Mouse (Mus musculus): ENCODE results near the gene Pigt.

- TF ChIP-seq GATA1 (IDR thresholded peaks at IDR 0.05; ENCODE audit: borderline replicate concordance, low read length) (no peak), FLI1 (IDR thresholded peaks at IDR 0.05; ENCODE audit: low read length) (no peak)
Measured at GRCm38 (mm10) chr2:164457942-164458341, 39.4 kb upstream of the Pigt start.

All from megakaryocyte, embryonic 14.5 days (primary cell).